Mouse (Mus musculus): ENCODE measurements around the gene Sprr4. TPM values are rescaled to one million over a fixed set of nuclear protein-coding genes. Genes with fewer than 3 reads are reported as not detected.
"Not testable (repeated sequence)": the region's sequence is repeated elsewhere in the genome, so short reads cannot be mapped to it uniquely, and the experiment has no call there.

Sprr4 gene
- polyA plus RNA-seq (2015; fragmentation: Nextera tagmentation; extraction: Ambion mirVana), result not detected in 2 replicates

- H3K36me3 ChIP-seq (ENCODE audit: insufficient read depth, low read length), result no peaks in the 10 kb centered on the region
- H3K27me3 ChIP-seq (replicated peaks; ENCODE audit: insufficient read depth, low read length), result no peaks in the 10 kb centered on the region
- H3K4me3 ChIP-seq (ENCODE audit: low read depth, low read length), result no peak within 1 kb of the TSS
- TF ChIP-seq EP300 (IDR thresholded peaks at IDR 0.05), result no peak
- no peak for TF ChIP-seq CTCF (IDR thresholded peaks at IDR 0.05)
- no peak within 1 kb of the TSS for H3K4me2 ChIP-seq (replicated peaks; ENCODE audit: low read depth, low read length)
- H3K4me1 ChIP-seq (ENCODE audit: insufficient read depth, low read depth, low read length), result no peaks in the 10 kb centered on the region
- DNase-seq (ENCODE audit: low spot score) (no peak), ATAC-seq (no peak)
- no peaks in the 10 kb centered on the region for H3K9me3 ChIP-seq (ENCODE audit: low read length)
- H3K9ac ChIP-seq (replicated peaks; ENCODE audit: low read depth), result no peak within 1 kb of the TSS
- H3K27ac ChIP-seq (ENCODE audit: low read length), result no peak within 1 kb of the TSS
- WGBS, result 91% methylated on average over 1 of the region's 1 CpGs
Observed at GRCm38 (mm10) chr3:92500393-92500792, at the start of gene Sprr4. Sprr4 (minus strand) TSS chr3:92500493.

DNA sequence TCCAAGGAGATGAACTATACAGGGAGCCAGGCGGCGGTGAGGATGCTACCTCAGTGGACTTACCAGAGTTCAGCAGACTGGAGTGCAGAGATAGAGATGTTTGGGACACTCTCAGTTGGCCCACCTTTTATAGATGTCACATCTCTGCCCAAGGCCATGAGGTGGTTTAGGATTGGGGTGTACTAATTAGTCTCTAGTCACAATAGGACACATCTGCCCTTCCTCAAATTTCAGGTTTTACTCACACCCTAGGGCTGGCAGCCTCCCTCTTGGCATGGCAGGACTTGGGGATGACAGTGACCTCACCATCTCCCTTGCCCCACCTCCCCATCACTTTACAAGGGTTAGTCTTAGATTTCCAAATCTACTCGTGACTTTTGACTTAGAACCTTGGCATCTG is 34.1 kb upstream of the Sprr4 start, which contains the start of gene 2310046K23Rik:
TSS of gene 2310046K23Rik (minus strand) at position 101 of the 400 bp plus-strand sequence.
- Histone ChIP-seq H3K27me3 (replicated peaks; ENCODE audit: insufficient read depth, low read length) (no peaks in the 10 kb centered on the region), H3K4me2 (replicated peaks; ENCODE audit: low read depth, low read length) (no peak within 1 kb of the TSS), H3K27ac (ENCODE audit: low read length) (no peak within 1 kb of the TSS), H3K9me3 (ENCODE audit: low read length) (no peaks in the 10 kb centered on the region), H3K4me3 (ENCODE audit: low read depth, low read length) (no peak within 1 kb of the TSS), H3K9ac (replicated peaks; ENCODE audit: low read depth) (no peak within 1 kb of the TSS), H3K4me1 (ENCODE audit: insufficient read depth, low read depth, low read length) (no peaks in the 10 kb centered on the region), H3K36me3 (ENCODE audit: insufficient read depth, low read length) (no peaks in the 10 kb centered on the region)
- ATAC-seq, result no peak
- DNase-seq (ENCODE audit: low spot score), result no peak
- WGBS, result 86% methylated on average over 3 of the region's 3 CpGs
- TF ChIP-seq CTCF (IDR thresholded peaks at IDR 0.05) (no peak), EP300 (IDR thresholded peaks at IDR 0.05) (no peak)

GRCm38 (mm10) chr3:92512325-92512724 is 12.0 kb upstream of the Sprr4 start:
- ATAC-seq (no peak), DNase-seq (ENCODE audit: low spot score) (peak; percentile 22)
- TF ChIP-seq CTCF (IDR thresholded peaks at IDR 0.05) (peak; percentile 44), EP300 (IDR thresholded peaks at IDR 0.05) (no peak)
- Histone ChIP-seq H3K27me3 (replicated peaks; ENCODE audit: insufficient read depth, low read length) (no peaks in the 10 kb centered on the region), H3K36me3 (ENCODE audit: insufficient read depth, low read length) (no peaks in the 10 kb centered on the region), H3K4me2 (replicated peaks; ENCODE audit: low read depth, low read length) (no peak overlapping the region), H3K4me1 (ENCODE audit: insufficient read depth, low read depth, low read length) (no peaks in the 10 kb centered on the region), H3K27ac (ENCODE audit: low read length) (no peak overlapping the region), H3K9me3 (ENCODE audit: low read length) (no peaks in the 10 kb centered on the region), H3K9ac (replicated peaks; ENCODE audit: low read depth) (no peak overlapping the region), H3K4me3 (ENCODE audit: low read depth, low read length) (no peak overlapping the region)

GRCm38 (mm10) chr3:92510786-92511185 is 10.5 kb upstream of the Sprr4 start:
- Histone ChIP-seq H3K9me3 (ENCODE audit: low read length) (no peaks in the 10 kb centered on the region), H3K27me3 (replicated peaks; ENCODE audit: insufficient read depth, low read length) (no peaks in the 10 kb centered on the region), H3K9ac (replicated peaks; ENCODE audit: low read depth) (no peak overlapping the region), H3K4me3 (ENCODE audit: low read depth, low read length) (no peak overlapping the region), H3K4me2 (replicated peaks; ENCODE audit: low read depth, low read length) (no peak overlapping the region), H3K36me3 (ENCODE audit: insufficient read depth, low read length) (no peaks in the 10 kb centered on the region), H3K4me1 (ENCODE audit: insufficient read depth, low read depth, low read length) (no peaks in the 10 kb centered on the region), H3K27ac (ENCODE audit: low read length) (no peak overlapping the region)
- ATAC-seq (peak; percentile 52; the same call in 1 of the 2 replicates), DNase-seq (ENCODE audit: low spot score) (peak; percentile 63)
- TF ChIP-seq CTCF (IDR thresholded peaks at IDR 0.05) (peak; percentile 75), EP300 (IDR thresholded peaks at IDR 0.05) (no peak)

DNA sequence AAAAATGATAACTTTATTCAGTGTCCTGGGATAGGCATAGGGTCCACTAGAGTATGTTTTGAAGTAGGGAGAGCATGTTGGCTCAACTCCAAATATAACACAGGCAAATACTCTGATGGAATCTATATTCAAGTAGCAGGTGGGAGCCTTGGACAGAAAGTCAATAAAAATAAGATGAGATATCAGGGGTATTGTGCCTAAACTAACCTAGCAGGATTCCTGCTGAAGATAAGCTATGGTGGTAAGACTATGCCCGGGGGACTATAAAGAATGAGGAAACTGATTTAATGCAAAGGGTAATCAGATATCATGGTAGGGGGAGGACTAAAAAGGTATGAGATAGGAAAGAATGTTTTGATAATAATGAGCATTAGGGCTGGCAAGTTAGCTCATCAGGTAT is 7.9 kb upstream of the Sprr4 start:
- no peak overlapping the region for H3K9ac ChIP-seq (replicated peaks; ENCODE audit: low read depth)
- DNase-seq (ENCODE audit: low spot score), result no peak
- no peaks in the 10 kb centered on the region for H3K9me3 ChIP-seq (ENCODE audit: low read length)
- H3K36me3 ChIP-seq (ENCODE audit: insufficient read depth, low read length), result no peaks in the 10 kb centered on the region
- TF ChIP-seq CTCF (IDR thresholded peaks at IDR 0.05) (no peak), EP300 (IDR thresholded peaks at IDR 0.05) (no peak)
- ATAC-seq, result no peak
- H3K4me3 ChIP-seq (ENCODE audit: low read depth, low read length), result no peak overlapping the region
- no peak overlapping the region for H3K4me2 ChIP-seq (replicated peaks; ENCODE audit: low read depth, low read length)
- H3K27me3 ChIP-seq (replicated peaks; ENCODE audit: insufficient read depth, low read length), result no peaks in the 10 kb centered on the region
- WGBS, result 64% methylated on average over 1 of the region's 1 CpGs
- H3K4me1 ChIP-seq (ENCODE audit: insufficient read depth, low read depth, low read length), result no peaks in the 10 kb centered on the region
- H3K27ac ChIP-seq (ENCODE audit: low read length), result no peak overlapping the region

- Histone ChIP-seq H3K4me2 (replicated peaks; ENCODE audit: low read depth, low read length) (no peak overlapping the region), H3K27me3 (replicated peaks; ENCODE audit: insufficient read depth, low read length) (no peaks in the 10 kb centered on the region), H3K4me3 (ENCODE audit: low read depth, low read length) (no peak overlapping the region), H3K9me3 (ENCODE audit: low read length) (no peaks in the 10 kb centered on the region), H3K36me3 (ENCODE audit: insufficient read depth, low read length) (no peaks in the 10 kb centered on the region), H3K9ac (replicated peaks; ENCODE audit: low read depth) (no peak overlapping the region), H3K27ac (ENCODE audit: low read length) (no peak overlapping the region), H3K4me1 (ENCODE audit: insufficient read depth, low read depth, low read length) (no peaks in the 10 kb centered on the region)
- TF ChIP-seq EP300 (IDR thresholded peaks at IDR 0.05) (no peak), CTCF (IDR thresholded peaks at IDR 0.05) (no peak)
- ATAC-seq (no peak), DNase-seq (ENCODE audit: low spot score) (no peak)
Observed at GRCm38 (mm10) chr3:92503528-92503927, 3.2 kb upstream of the Sprr4 start.

GRCm38 (mm10) chr3:92490262-92490661 is 10.0 kb downstream of the Sprr4 start:
- DNase-seq (ENCODE audit: low spot score); ATAC-seq; H3K4me2 ChIP-seq (replicated peaks; ENCODE audit: low read depth, low read length); H3K9me3 ChIP-seq (ENCODE audit: low read length); H3K27me3 ChIP-seq (replicated peaks; ENCODE audit: insufficient read depth, low read length); H3K4me3 ChIP-seq (ENCODE audit: low read depth, low read length); H3K27ac ChIP-seq (ENCODE audit: low read length); H3K36me3 ChIP-seq (ENCODE audit: insufficient read depth, low read length); H3K4me1 ChIP-seq (ENCODE audit: insufficient read depth, low read depth, low read length); H3K9ac ChIP-seq (replicated peaks; ENCODE audit: low read depth): not testable (repeated sequence)

Data from lung, postnatal 0 days (tissue).